Comparison of ENCODE assay signal across 28 mouse cellular contexts in genomic region chr7:44341714-44342113, GRCm38 (mm10). TPM values are rescaled to one million over a fixed set of nuclear protein-coding genes. Genes with fewer than 3 reads are reported as not detected.
A peak's percentile ranks its signal among the peaks of the same experiment; 100 is the strongest.
DNase-seq lines count a peak whose midpoint lies in the region; ATAC-seq lines count a peak whose summit lies in the region.
"Had no signal": no experiment of that assay in that cellular context is flagged by ENCODE, and none has a peak within 500 bp of the region (broad histone marks: within the 10 kb centered on the region; RNA-seq: fewer than 3 reads in every experiment).

No protein-coding gene starts in this region.

- peak; percentile 45; the same call in 1 of the 2 replicates for ATAC-seq in frontal cortex, adult (ENCODE audit: low TSS enrichment)
- no peak for ATAC-seq in midbrain, embryonic 11.5 days (ENCODE audit: low FRiP score)
- ATAC-seq in midbrain, embryonic 13.5 days = no peak
- no peak for ATAC-seq in forebrain, embryonic 11.5 days (replicated peaks; ENCODE audit: low FRiP score)
- ATAC-seq: forebrain, embryonic 13.5 days; forebrain, embryonic 16.5 days had no signal

- H3K27ac ChIP-seq in midbrain, embryonic 11.5 days (ENCODE audit: low read depth, low read length) = no peak overlapping the region
- H3K27ac ChIP-seq in midbrain, embryonic 13.5 days = no peak overlapping the region
- no peak overlapping the region for H3K27ac ChIP-seq in forebrain, embryonic 11.5 days (ENCODE audit: low read depth, low read length)
- H3K27ac ChIP-seq: embryonic facial prominence, embryonic 10.5 days; embryonic facial prominence, embryonic 13.5 days; forebrain, embryonic 13.5 days; heart, embryonic 15.5 days; hindbrain, embryonic 15.5 days had no signal

- peaks cover 16% of the 10 kb centered on the region for H3K27me3 ChIP-seq in midbrain, embryonic 11.5 days (ENCODE audit: control insufficient read depth, insufficient read depth, low read length)
- H3K27me3 ChIP-seq in midbrain, embryonic 13.5 days = peaks cover 25% of the 10 kb centered on the region
- H3K27me3 ChIP-seq in forebrain, embryonic 11.5 days (ENCODE audit: control insufficient read depth, insufficient read depth, low read length) = peaks cover 20% of the 10 kb centered on the region
- H3K27me3 ChIP-seq: hindbrain, embryonic 15.5 days had no signal

- intact Hi-C loops in heart, postnatal 10 days (cut with DNase I) = no loop called here

- H3K9ac ChIP-seq in midbrain, embryonic 11.5 days (ENCODE audit: low read length) = no peak overlapping the region
- H3K9ac ChIP-seq in midbrain, embryonic 13.5 days (replicated peaks) = no peak overlapping the region
- H3K9ac ChIP-seq in forebrain, embryonic 11.5 days (ENCODE audit: low read length) = no peak overlapping the region
- H3K9ac ChIP-seq: embryonic facial prominence, embryonic 13.5 days; forebrain, embryonic 13.5 days; heart, embryonic 12.5 days; heart, embryonic 15.5 days; hindbrain, embryonic 15.5 days had no signal

- H3K9me3 ChIP-seq in midbrain, embryonic 11.5 days (ENCODE audit: control insufficient read depth, low read length) = no peaks in the 10 kb centered on the region
- H3K9me3 ChIP-seq in midbrain, embryonic 13.5 days = no peaks in the 10 kb centered on the region
- H3K9me3 ChIP-seq in forebrain, embryonic 11.5 days (ENCODE audit: control insufficient read depth, low read length) = no peaks in the 10 kb centered on the region
- H3K9me3 ChIP-seq: embryonic facial prominence, embryonic 10.5 days; embryonic facial prominence, embryonic 13.5 days; forebrain, embryonic 13.5 days; G1E; heart, embryonic 12.5 days; heart, embryonic 15.5 days; hindbrain, embryonic 15.5 days had no signal

- H3K4me1 ChIP-seq in midbrain, embryonic 11.5 days (ENCODE audit: control insufficient read depth, insufficient read depth, low read length) = peaks cover 2% of the 10 kb centered on the region; the same call in 1 of the 2 replicates
- peaks cover 17% of the 10 kb centered on the region for H3K4me1 ChIP-seq in midbrain, embryonic 13.5 days (replicated peaks)
- no peaks in the 10 kb centered on the region for H3K4me1 ChIP-seq in forebrain, embryonic 11.5 days (replicated peaks; ENCODE audit: control insufficient read depth, insufficient read depth, low read length)

- no peak overlapping the region for H3K4me2 ChIP-seq in midbrain, embryonic 11.5 days
- no peak overlapping the region for H3K4me2 ChIP-seq in midbrain, embryonic 13.5 days (replicated peaks)
- no peak overlapping the region for H3K4me2 ChIP-seq in forebrain, embryonic 11.5 days (ENCODE audit: low read depth, low read length, severe bottlenecking)
- H3K4me2 ChIP-seq: embryonic facial prominence, embryonic 13.5 days; forebrain, embryonic 13.5 days; heart, embryonic 12.5 days; heart, embryonic 15.5 days; hindbrain, embryonic 15.5 days had no signal

- 62% methylated on average over 5 of the region's 5 CpGs for WGBS in midbrain, embryonic 11.5 days
- 80% methylated on average over 5 of the region's 5 CpGs for WGBS in midbrain, embryonic 13.5 days
- 74% methylated on average over 5 of the region's 5 CpGs for WGBS in forebrain, embryonic 11.5 days

- no peaks in the 10 kb centered on the region for H3K36me3 ChIP-seq in midbrain, embryonic 11.5 days (ENCODE audit: control insufficient read depth, insufficient read depth, low read length)
- peaks cover 45% of the 10 kb centered on the region for H3K36me3 ChIP-seq in midbrain, embryonic 13.5 days
- H3K36me3 ChIP-seq in forebrain, embryonic 11.5 days (ENCODE audit: control insufficient read depth, insufficient read depth, low read length) = no peaks in the 10 kb centered on the region
- H3K36me3 ChIP-seq: embryonic facial prominence, embryonic 10.5 days; G1E; heart, embryonic 12.5 days; heart, embryonic 15.5 days had no signal

- DNase-seq in frontal cortex, postnatal 36 days (ENCODE audit: low spot score in 2 of 2) = no peak
- DNase-seq in midbrain, embryonic 11.5 days (ENCODE audit: low spot score, missing footprints) = peak; percentile 6
- DNase-seq in brain, adult 2 months (ENCODE audit: low read depth, low spot score) = peak; percentile 87
- DNase-seq in telencephalon, adult 2 months (ENCODE audit: low read depth, low spot score) = peak; percentile 77
- DNase-seq in heart, postnatal 10 days = no peak
- DNase-seq in forebrain, embryonic 11.5 days (ENCODE audit: low spot score) = no peak
- DNase-seq: adrenal gland, adult 2 months; adrenal gland, postnatal 14 days; cerebellum, adult 11-12 months; cerebellum, adult 8-10 months; cerebellum, postnatal 10 days; cerebellum, postnatal 36 days; gastrocnemius, postnatal 25 days; heart, adult 18-20 months; heart, postnatal 14 days; heart, postnatal 4 days had no signal

- H3K4me3 ChIP-seq in midbrain, embryonic 11.5 days (ENCODE audit: low read depth, low read length) = no peak overlapping the region
- no peak overlapping the region for H3K4me3 ChIP-seq in midbrain, embryonic 13.5 days (replicated peaks)
- H3K4me3 ChIP-seq in forebrain, embryonic 11.5 days (ENCODE audit: low read depth, low read length) = no peak overlapping the region
- H3K4me3 ChIP-seq: embryonic facial prominence, embryonic 10.5 days; embryonic facial prominence, embryonic 13.5 days; erythroblast, embryonic 14.5 days; forebrain, embryonic 13.5 days; heart, embryonic 12.5 days; heart, embryonic 15.5 days; hindbrain, embryonic 15.5 days had no signal

RNA-seq across cellular contexts. Expression of gene Shank1, which starts 31.7 kb away (rescaled TPM):
- polyA plus RNA-seq in midbrain, embryonic 11.5 days (2014; fragmentation: Nextera tagmentation; extraction: Ambion mirVana) = 3.4 TPM in 2 replicates
- polyA plus RNA-seq in midbrain, embryonic 13.5 days (2015; fragmentation: Nextera tagmentation; extraction: Ambion mirVana) = 26.0 and 26.4 TPM in 2 replicates
- total RNA-seq in heart, postnatal 10 days (2021) = 1 to 10 TPM; 1.4 TPM
- polyA plus RNA-seq in forebrain, embryonic 11.5 days (2014; fragmentation: Nextera tagmentation; extraction: Ambion mirVana) = 3.6 and 4.2 TPM in 2 replicates

RNA-seq across cellular contexts. Expression of gene Clec11a, which starts 35.0 kb away (rescaled TPM):
- polyA plus RNA-seq in midbrain, embryonic 11.5 days (2014; fragmentation: Nextera tagmentation; extraction: Ambion mirVana) = 2.2 and 3.4 TPM in 2 replicates
- polyA plus RNA-seq in midbrain, embryonic 13.5 days (2015; fragmentation: Nextera tagmentation; extraction: Ambion mirVana) = 3.7 and 4.0 TPM in 2 replicates
- 1 to 10 TPM; 1.1 TPM for total RNA-seq in heart, postnatal 10 days (2021)
- 3.2 TPM in 2 replicates for polyA plus RNA-seq in forebrain, embryonic 11.5 days (2014; fragmentation: Nextera tagmentation; extraction: Ambion mirVana)

RNA-seq across cellular contexts. Expression of gene Syt3, which starts 42.2 kb away (rescaled TPM):
- 1.5 and 2.1 TPM in 2 replicates for polyA plus RNA-seq in midbrain, embryonic 11.5 days (2014; fragmentation: Nextera tagmentation; extraction: Ambion mirVana)
- polyA plus RNA-seq in midbrain, embryonic 13.5 days (2015; fragmentation: Nextera tagmentation; extraction: Ambion mirVana) = 16.9 and 17.6 TPM in 2 replicates
- total RNA-seq in heart, postnatal 10 days (2021) = 1 to 10 TPM in 1 of 2 experiments, under 1 TPM in 1; 0.74 to 1.3 TPM
- polyA plus RNA-seq in forebrain, embryonic 11.5 days (2014; fragmentation: Nextera tagmentation; extraction: Ambion mirVana) = 3.2 and 4.0 TPM in 2 replicates
- total RNA-seq: G1E had no signal
- polyA plus RNA-seq: erythroblast, embryonic 14.5 days had no signal

RNA-seq across cellular contexts. Expression of gene 1700008O03Rik, which starts 43.9 kb away (rescaled TPM):
- polyA plus RNA-seq in midbrain, embryonic 11.5 days (2014; fragmentation: Nextera tagmentation; extraction: Ambion mirVana) = 0.31 and 1.1 TPM in 2 replicates
- 0.70 and 1.4 TPM in 2 replicates for polyA plus RNA-seq in midbrain, embryonic 13.5 days (2015; fragmentation: Nextera tagmentation; extraction: Ambion mirVana)
- under 1 TPM in 1 of 2 experiments, not detected in 1; 0.40 TPM for total RNA-seq in heart, postnatal 10 days (2021)
- 0.89 and 0.96 TPM in 2 replicates for polyA plus RNA-seq in forebrain, embryonic 11.5 days (2014; fragmentation: Nextera tagmentation; extraction: Ambion mirVana)
- total RNA-seq: gastrocnemius, adult 8-10 months; gastrocnemius, postnatal 25 days; heart, postnatal 4 days had no signal

Comparison
In these comparisons a context has a peak if more than half of its experiments do, and no peak if none do; other contexts are left out.
1. DNase-seq: peak in midbrain, embryonic 11.5 days (single experiment), brain, adult 2 months (single experiment) and telencephalon, adult 2 months (single experiment); none in frontal cortex, postnatal 36 days (0 of 2), heart, postnatal 10 days (0 of 2) and forebrain, embryonic 11.5 days (single experiment).